Mouse (Mus musculus): ENCODE measurements at regions not wholly inside any gene's neighbourhood (a gene's known extent, or its start where the extent isn't known, plus 50 kb on each side); places are given as distances from the start of the nearest gene placed in this dataset.
A peak's percentile ranks its signal among the peaks of the same experiment; 100 is the strongest.

DNA sequence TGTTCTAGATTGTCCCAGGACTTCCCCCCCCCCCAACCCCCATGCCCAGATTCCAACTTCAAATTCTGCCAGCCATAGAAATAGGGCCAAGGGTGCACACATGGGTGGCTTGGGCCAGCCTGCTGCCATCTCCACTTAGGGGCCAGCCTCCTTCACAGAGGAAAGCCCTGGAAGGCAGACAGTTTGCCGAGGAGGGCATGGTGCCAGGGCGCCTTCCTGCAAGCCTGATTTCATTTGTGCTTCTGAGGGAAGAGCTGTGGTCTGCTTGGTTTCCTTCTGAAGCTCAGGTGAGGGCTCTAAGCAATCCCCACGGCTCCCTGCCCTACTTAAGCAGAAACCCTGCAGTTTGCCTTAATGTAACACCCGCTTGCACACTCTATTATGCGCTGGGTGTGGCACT is 52.3 kb upstream of the Tcl1 start:
- DNase-seq (ENCODE audit: low read depth, low spot score), result peak; percentile 51

DNA sequence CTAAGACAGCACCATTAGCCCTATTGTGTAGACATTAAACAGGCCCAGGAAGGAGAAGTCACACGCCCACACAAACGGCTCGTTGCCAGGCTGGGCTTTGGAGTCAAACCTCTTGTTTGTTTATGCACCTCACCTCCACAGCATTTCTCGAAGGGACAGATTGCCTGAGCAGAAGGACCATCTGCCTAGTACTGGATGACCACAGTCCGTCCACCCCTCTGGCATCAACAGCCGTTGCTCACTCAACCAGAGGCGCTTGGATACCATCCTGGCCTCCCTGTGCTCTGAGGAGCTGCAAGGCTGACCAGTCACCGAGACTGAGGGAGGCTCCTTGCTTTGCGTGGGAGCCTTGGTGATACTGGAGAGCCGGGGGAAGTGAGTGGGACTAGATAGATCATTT is 53.6 kb upstream of the Tunar start:
- peak; percentile 77 for DNase-seq (ENCODE audit: low read depth, low spot score)

GRCm38 (mm10) chr12:105281070-105281469 is 52.6 kb upstream of the Tunar start:
- DNase-seq (ENCODE audit: low read depth, low spot score), result no peak

DNA sequence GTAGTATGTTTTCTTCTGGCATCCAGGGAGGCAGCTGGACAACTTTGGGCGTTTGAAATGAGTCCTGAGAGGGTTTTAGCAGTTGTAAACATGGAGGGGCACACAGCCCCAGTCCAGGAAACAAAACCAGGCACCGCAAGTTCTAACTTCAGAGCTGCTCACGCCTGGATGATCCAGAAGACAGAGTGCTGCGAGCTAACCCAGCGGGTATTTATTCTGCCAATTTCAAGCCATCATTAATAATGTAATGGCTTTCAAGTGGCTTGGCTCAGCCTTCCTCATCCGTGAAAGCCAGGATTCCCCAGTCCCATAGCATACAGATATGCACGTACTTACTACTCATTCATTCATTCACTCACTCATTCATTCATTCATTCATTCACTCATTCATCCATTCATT is 51.6 kb upstream of the Tunar start:
- no peak for DNase-seq (ENCODE audit: low read depth, low spot score)

Measured in brain, adult 2 months (tissue).